In genomic region chr11:69072234-69072633, GRCm38 (mm10) we compare ENCODE assay signal across 8 mouse cellular contexts. TPM values are rescaled to one million over a fixed set of nuclear protein-coding genes. Genes with fewer than 3 reads are reported as not detected.
DNase-seq lines count a peak whose midpoint lies in the region; ATAC-seq and TF ChIP-seq lines count a peak whose summit lies in the region.

No protein-coding gene starts in this region.

- peak overlapping the region; percentile 62 for H3K4me2 ChIP-seq in heart, embryonic 11.5 days
- H3K4me2 ChIP-seq in forebrain, postnatal 0 days (ENCODE audit: low read depth): peak overlapping the region; percentile 59
- peak overlapping the region; percentile 80 for H3K4me2 ChIP-seq in liver, embryonic 16.5 days (ENCODE audit: low read depth, low read length)

- no peak for DNase-seq in heart, postnatal 25 days (ENCODE audit: low spot score)
- no peak for DNase-seq in forebrain, postnatal 0 days
- DNase-seq in Muller cell, postnatal 12 days (ENCODE audit: inconsistent ontology term): no peak
- no peak for DNase-seq in thymus, postnatal 14 days
- DNase-seq in left cerebral cortex, postnatal 14 days (ENCODE audit: low spot score in 2 of 2): no peak

- H3K27ac ChIP-seq in heart, embryonic 11.5 days (ENCODE audit: low read depth, low read length): peak overlapping the region; percentile 91; the same call in 1 of the 2 replicates
- no peak overlapping the region for H3K27ac ChIP-seq in ES-Bruce4 (ENCODE audit: insufficient read depth, low read length)
- peak overlapping the region; percentile 99 for H3K27ac ChIP-seq in forebrain, postnatal 0 days (ENCODE audit: low read depth, low read length)
- H3K27ac ChIP-seq in liver, embryonic 16.5 days (ENCODE audit: low read length): peak overlapping the region; percentile 90

- no peak for ATAC-seq in heart, embryonic 11.5 days (replicated peaks; ENCODE audit: insufficient number of reproducible peaks, low FRiP score, low TSS enrichment)
- ATAC-seq in forebrain, postnatal 0 days: no peak
- ATAC-seq in liver, embryonic 16.5 days (ENCODE audit: low read depth): no peak

- WGBS in heart, embryonic 11.5 days (ENCODE audit: insufficient replicate concordance): 81% methylated on average over 11 of the region's 11 CpGs
- WGBS in forebrain, postnatal 0 days: 84% methylated on average over 11 of the region's 11 CpGs
- 81% methylated on average over 11 of the region's 11 CpGs for WGBS in liver, embryonic 16.5 days (ENCODE audit: insufficient replicate concordance)

- no peak for TF ChIP-seq EP300 in ES-Bruce4 (IDR thresholded peaks at IDR 0.05; ENCODE audit: insufficient read depth, low read depth, low read length)

- TF ChIP-seq POLR2A in ES-Bruce4 (IDR thresholded peaks at IDR 0.05; ENCODE audit: insufficient read depth, low read length): no peak

- intact Hi-C loops in heart, postnatal 25 days (cut with DNase I): no loop called here
- intact Hi-C loops in left cerebral cortex, postnatal 14 days (cut with DNase I): no loop called here

- TF ChIP-seq CTCF in ES-Bruce4 (IDR thresholded peaks at IDR 0.05; ENCODE audit: low read depth, low read length): no peak
- no peak for TF ChIP-seq CTCF in forebrain, postnatal 0 days (IDR thresholded peaks at IDR 0.05; ENCODE audit: low read depth)

- H3K4me3 ChIP-seq in heart, embryonic 11.5 days (ENCODE audit: low read depth, low read length): peak overlapping the region; percentile 29; the same call in 1 of the 2 replicates
- no peak overlapping the region for H3K4me3 ChIP-seq in ES-Bruce4 (ENCODE audit: low read depth, low read length)
- peak overlapping the region; percentile 37 for H3K4me3 ChIP-seq in forebrain, postnatal 0 days (ENCODE audit: low read depth, low read length)
- H3K4me3 ChIP-seq in liver, embryonic 16.5 days (ENCODE audit: low read depth, low read length): peak overlapping the region; percentile 48

- no peaks in the 10 kb centered on the region for H3K27me3 ChIP-seq in heart, embryonic 11.5 days (ENCODE audit: control insufficient read depth, insufficient read depth, low read length)
- H3K27me3 ChIP-seq in ES-Bruce4 (ENCODE audit: control insufficient read depth, insufficient read depth, low read length, poor library complexity, severe bottlenecking): no peaks in the 10 kb centered on the region
- H3K27me3 ChIP-seq in forebrain, postnatal 0 days (ENCODE audit: insufficient read depth, low read length): no peaks in the 10 kb centered on the region
- H3K27me3 ChIP-seq in liver, embryonic 16.5 days (ENCODE audit: control insufficient read depth, insufficient read depth, low read depth, low read length): no peaks in the 10 kb centered on the region

- no peaks in the 10 kb centered on the region for H3K9me3 ChIP-seq in heart, embryonic 11.5 days (replicated peaks; ENCODE audit: control insufficient read depth, low read length)
- no peaks in the 10 kb centered on the region for H3K9me3 ChIP-seq in ES-Bruce4 (replicated peaks; ENCODE audit: control insufficient read depth, insufficient read depth, low read length, poor library complexity, severe bottlenecking)
- H3K9me3 ChIP-seq in forebrain, postnatal 0 days (ENCODE audit: low read length): no peaks in the 10 kb centered on the region
- H3K9me3 ChIP-seq in liver, embryonic 16.5 days (replicated peaks; ENCODE audit: control insufficient read depth, low read length): no peaks in the 10 kb centered on the region

- peak overlapping the region; percentile 88; the same call in 1 of the 2 replicates for H3K9ac ChIP-seq in heart, embryonic 11.5 days (ENCODE audit: low read depth, low read length)
- H3K9ac ChIP-seq in ES-Bruce4 (ENCODE audit: low read depth, poor library complexity, severe bottlenecking): peak overlapping the region; percentile 82
- peak overlapping the region; percentile 81 for H3K9ac ChIP-seq in forebrain, postnatal 0 days
- H3K9ac ChIP-seq in liver, embryonic 16.5 days (ENCODE audit: low read depth, low read length): peak overlapping the region; percentile 70

- peaks cover 27% of the 10 kb centered on the region for H3K4me1 ChIP-seq in heart, embryonic 11.5 days (ENCODE audit: control insufficient read depth, insufficient read depth, low read length)
- peaks cover 5% of the 10 kb centered on the region for H3K4me1 ChIP-seq in ES-Bruce4 (ENCODE audit: control insufficient read depth, insufficient read depth, low read length)
- H3K4me1 ChIP-seq in forebrain, postnatal 0 days (ENCODE audit: insufficient read depth): peaks cover 12% of the 10 kb centered on the region
- H3K4me1 ChIP-seq in liver, embryonic 16.5 days (ENCODE audit: control insufficient read depth, low read depth, low read length): peaks cover 43% of the 10 kb centered on the region

- H3K36me3 ChIP-seq in heart, embryonic 11.5 days (ENCODE audit: control insufficient read depth, insufficient read depth, low read length): no peaks in the 10 kb centered on the region
- no peaks in the 10 kb centered on the region for H3K36me3 ChIP-seq in ES-Bruce4 (ENCODE audit: control insufficient read depth, insufficient read depth, low read length, poor library complexity, severe bottlenecking)
- H3K36me3 ChIP-seq in forebrain, postnatal 0 days (ENCODE audit: insufficient read depth): no peaks in the 10 kb centered on the region
- no peaks in the 10 kb centered on the region for H3K36me3 ChIP-seq in liver, embryonic 16.5 days (ENCODE audit: control insufficient read depth, insufficient read depth)

RNA-seq across cellular contexts. Expression of gene Tmem107, which starts 1.6 kb away (rescaled TPM):
- polyA plus RNA-seq in heart, embryonic 11.5 days (2014; fragmentation: Nextera tagmentation; extraction: Ambion mirVana): 26.4 and 28.2 TPM in 2 replicates
- total RNA-seq in heart, postnatal 25 days (2021): 1 to 10 TPM; 4.4 to 9.8 TPM
- 17.1 and 24.7 TPM in 2 replicates for polyA plus RNA-seq in ES-Bruce4 (2011; ENCODE audit: insufficient read depth, insufficient read length, low read depth, missing spikeins)
- 32.7 and 45.6 TPM in 2 replicates for total RNA-seq in forebrain, postnatal 0 days (2014; rRNA removed)
- polyA plus RNA-seq in forebrain, postnatal 0 days (2015; fragmentation: Nextera tagmentation; extraction: Ambion mirVana): 35.3 and 41.7 TPM in 2 replicates
- polyA plus RNA-seq in liver, embryonic 16.5 days (2015; fragmentation: Nextera tagmentation; extraction: Ambion mirVana): 20.2 and 21.7 TPM in 2 replicates
- total RNA-seq in left cerebral cortex, postnatal 14 days (2021): 10 to 100 TPM; 14.2 to 16.9 TPM

RNA-seq across cellular contexts. Expression of gene Borcs6, which starts 12.7 kb away (rescaled TPM):
- polyA plus RNA-seq in heart, embryonic 11.5 days (2014; fragmentation: Nextera tagmentation; extraction: Ambion mirVana): 7.7 and 9.8 TPM in 2 replicates
- 10 to 100 TPM; 14.4 to 16.4 TPM for total RNA-seq in heart, postnatal 25 days (2021)
- polyA plus RNA-seq in ES-Bruce4 (2011; ENCODE audit: insufficient read depth, insufficient read length, low read depth, missing spikeins): 4.0 and 7.0 TPM in 2 replicates
- total RNA-seq in forebrain, postnatal 0 days (2014; rRNA removed): 32.8 and 33.7 TPM in 2 replicates
- 20.9 and 21.7 TPM in 2 replicates for polyA plus RNA-seq in forebrain, postnatal 0 days (2015; fragmentation: Nextera tagmentation; extraction: Ambion mirVana)
- polyA plus RNA-seq in liver, embryonic 16.5 days (2015; fragmentation: Nextera tagmentation; extraction: Ambion mirVana): 3.1 and 3.6 TPM in 2 replicates
- total RNA-seq in left cerebral cortex, postnatal 14 days (2021): 10 to 100 TPM; 26.1 to 29.2 TPM

RNA-seq across cellular contexts. Expression of gene Vamp2, which starts 16.1 kb away (rescaled TPM):
- 89.7 and 94.7 TPM in 2 replicates for polyA plus RNA-seq in heart, embryonic 11.5 days (2014; fragmentation: Nextera tagmentation; extraction: Ambion mirVana)
- 10 to 100 TPM; 59.6 to 65.7 TPM for total RNA-seq in heart, postnatal 25 days (2021)
- 39.5 and 41.6 TPM in 2 replicates for polyA plus RNA-seq in ES-Bruce4 (2011; ENCODE audit: insufficient read depth, insufficient read length, low read depth, missing spikeins)
- 76.8 and 104 TPM in 2 replicates for total RNA-seq in forebrain, postnatal 0 days (2014; rRNA removed)
- 500 and 554 TPM in 2 replicates for polyA plus RNA-seq in forebrain, postnatal 0 days (2015; fragmentation: Nextera tagmentation; extraction: Ambion mirVana)
- 16.4 and 25.4 TPM in 2 replicates for polyA plus RNA-seq in liver, embryonic 16.5 days (2015; fragmentation: Nextera tagmentation; extraction: Ambion mirVana)
- 1,000 to 10,000 TPM; 1,220 to 1,271 TPM for total RNA-seq in left cerebral cortex, postnatal 14 days (2021)

RNA-seq across cellular contexts. Expression of gene Per1, which starts 22.8 kb away (rescaled TPM):
- 6.2 and 6.3 TPM in 2 replicates for polyA plus RNA-seq in heart, embryonic 11.5 days (2014; fragmentation: Nextera tagmentation; extraction: Ambion mirVana)
- total RNA-seq in heart, postnatal 25 days (2021): 10 to 100 TPM; 32.3 to 61.0 TPM
- 25.0 and 29.3 TPM in 2 replicates for polyA plus RNA-seq in ES-Bruce4 (2011; ENCODE audit: insufficient read depth, insufficient read length, low read depth, missing spikeins)
- total RNA-seq in forebrain, postnatal 0 days (2014; rRNA removed): 16.5 and 38.3 TPM in 2 replicates
- polyA plus RNA-seq in forebrain, postnatal 0 days (2015; fragmentation: Nextera tagmentation; extraction: Ambion mirVana): 15.2 and 16.7 TPM in 2 replicates
- 6.9 and 8.5 TPM in 2 replicates for polyA plus RNA-seq in liver, embryonic 16.5 days (2015; fragmentation: Nextera tagmentation; extraction: Ambion mirVana)
- total RNA-seq in left cerebral cortex, postnatal 14 days (2021): 100 to 1,000 TPM in 1 of 2 experiments, 10 to 100 TPM in 1; 90.4 to 112 TPM

RNA-seq across cellular contexts. Expression of gene Aurkb, which starts 26.8 kb away (rescaled TPM):
- 89.2 and 89.6 TPM in 2 replicates for polyA plus RNA-seq in heart, embryonic 11.5 days (2014; fragmentation: Nextera tagmentation; extraction: Ambion mirVana)
- 1 to 10 TPM in 1 of 2 experiments, under 1 TPM in 1; 0.62 to 1.2 TPM for total RNA-seq in heart, postnatal 25 days (2021)
- 108 and 121 TPM in 2 replicates for polyA plus RNA-seq in ES-Bruce4 (2011; ENCODE audit: insufficient read depth, insufficient read length, low read depth, missing spikeins)
- total RNA-seq in forebrain, postnatal 0 days (2014; rRNA removed): 8.5 and 12.5 TPM in 2 replicates
- 11.5 and 13.9 TPM in 2 replicates for polyA plus RNA-seq in forebrain, postnatal 0 days (2015; fragmentation: Nextera tagmentation; extraction: Ambion mirVana)
- polyA plus RNA-seq in liver, embryonic 16.5 days (2015; fragmentation: Nextera tagmentation; extraction: Ambion mirVana): 101 and 107 TPM in 2 replicates
- total RNA-seq in left cerebral cortex, postnatal 14 days (2021): 1 to 10 TPM in 1 of 2 experiments, under 1 TPM in 1; 0.86 to 1.2 TPM
